Mouse (Mus musculus) stomach, postnatal 0 days (tissue): ENCODE measurements around the gene Capn10. TPM values are rescaled to one million over a fixed set of nuclear protein-coding genes. Genes with fewer than 3 reads are reported as not detected.
A peak's percentile ranks its signal among the peaks of the same experiment; 100 is the strongest.

ENCODE experiments used
- ATAC-seq: fragments of 200-750 bp; cut with Nextera tagmentation; 2 replicates; pipeline ENCODE4 v1.8.0; 2017; ENCODE audit not compliant: low FRiP score, low TSS enrichment
- DNase-seq: peaks from one replicate; pipeline ENCODE4 v3.0.0-alpha.2; 2016; ENCODE audit warnings: low spot score
- H3K27ac ChIP-seq: fragments of 300-500 bp; sonication (generic); replicated peaks from 2 replicates; pipeline ENCODE4 v1.5.1; 2014; ENCODE audit warnings: mild to moderate bottlenecking, control low read depth
- H3K27me3 ChIP-seq: fragments of 300-500 bp; sonication (generic); 2 replicates; pipeline ENCODE4 v1.6.1; 2014; ENCODE audit warnings: low read length; ENCODE audit not compliant: control insufficient read depth, insufficient read depth
- H3K36me3 ChIP-seq: fragments of 300-500 bp; sonication (generic); 2 replicates; pipeline ENCODE4 v1.6.1; 2014; ENCODE audit warnings: low read length, mixed read lengths; ENCODE audit not compliant: control insufficient read depth, insufficient read depth
- H3K4me1 ChIP-seq: fragments of 300-500 bp; sonication (generic); replicated peaks from 2 replicates; pipeline ENCODE4 v1.6.1; 2014; ENCODE audit warnings: antibody characterized with exemption; ENCODE audit not compliant: control insufficient read depth, insufficient read depth
- H3K4me2 ChIP-seq: fragments of 300-500 bp; sonication (generic); replicated peaks from 2 replicates; pipeline ENCODE4 v1.6.1; 2014; ENCODE audit warnings: low read depth, mild to moderate bottlenecking, control low read depth, moderate library complexity
- H3K4me3 ChIP-seq: fragments of 300-500 bp; sonication (generic); 2 replicates; pipeline ENCODE4 v1.5.1; 2014; ENCODE audit warnings: low read depth, low read length, control low read depth
- H3K9ac ChIP-seq: fragments of 300-500 bp; sonication (generic); 2 replicates; pipeline ENCODE4 v1.6.1; 2014; ENCODE audit warnings: mild to moderate bottlenecking, low read length, control low read depth, mixed read lengths
- H3K9me3 ChIP-seq: fragments of 300-500 bp; sonication (generic); 2 replicates; pipeline ENCODE4 v1.6.1; 2016; ENCODE audit warnings: low read length; ENCODE audit not compliant: control insufficient read depth
- CTCF ChIP-seq: IDR thresholded peaks from 2 replicates; pipeline ENCODE4 v1.5.1; 2016; ENCODE audit warnings: antibody characterized with exemption, low read depth, mild to moderate bottlenecking, moderate library complexity
- EP300 ChIP-seq: optimal IDR thresholded peaks from 2 replicates; pipeline ENCODE3; 2016; ENCODE audit warnings: antibody characterized with exemption
- WGBS: fragments of 180-500 bp; shearing (Covaris S2); extraction: QIAGEN DNeasy Blood & Tissue Kit; methylation state at CpG from one replicate; pipeline ENCODE4 v1.1.7; 2014; 5-methylcytosine and 5-hydroxymethylcytosine counted together
- polyA plus RNA-seq: library from polyadenylated mRNA; unstranded; fragments of >200 nt; fragmentation: Nextera tagmentation; extraction: Ambion mirVana; gene quantifications from 2 replicates; pipeline ENCODE4 v1.2.1, GENCODE M21; 2015

The Capn10 gene
- polyA plus RNA-seq, 1 experiment from 2014 or later: 23.3 TPM

DNA sequence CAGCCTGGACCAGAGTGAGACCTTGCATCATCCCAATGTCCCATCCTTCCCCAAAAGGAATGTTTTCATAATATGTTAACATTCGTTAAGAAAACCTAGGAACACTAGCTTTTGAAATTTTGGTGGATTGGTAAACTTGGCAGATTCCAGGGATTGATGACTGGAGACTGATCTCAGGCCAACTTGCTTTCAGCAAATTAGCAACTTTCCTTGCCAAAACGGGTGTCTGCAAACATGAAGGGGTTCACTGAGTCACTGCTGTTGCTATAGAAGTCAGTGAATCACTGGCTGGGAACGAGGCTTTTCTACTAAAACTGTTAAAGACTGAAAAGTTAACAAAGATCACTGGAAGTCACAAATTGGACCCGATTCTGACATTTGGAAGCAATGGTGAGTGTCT, 30.5 kb upstream of the Capn10 start:
- Histone ChIP-seq H3K4me1 (peaks cover 8% of the 10 kb centered on the region; the same call in 1 of the 2 replicates), H3K36me3 (no peaks in the 10 kb centered on the region), H3K4me2 (no peak overlapping the region), H3K9me3 (no peaks in the 10 kb centered on the region), H3K9ac (no peak overlapping the region), H3K27me3 (no peaks in the 10 kb centered on the region), H3K4me3 (no peak overlapping the region), H3K27ac (no peak overlapping the region)
- DNase-seq (no peak), ATAC-seq (no peak)
- no peak for TF ChIP-seq EP300
- no peak for TF ChIP-seq CTCF
- WGBS: 40% methylated on average over 4 of the region's 4 CpGs

DNA sequence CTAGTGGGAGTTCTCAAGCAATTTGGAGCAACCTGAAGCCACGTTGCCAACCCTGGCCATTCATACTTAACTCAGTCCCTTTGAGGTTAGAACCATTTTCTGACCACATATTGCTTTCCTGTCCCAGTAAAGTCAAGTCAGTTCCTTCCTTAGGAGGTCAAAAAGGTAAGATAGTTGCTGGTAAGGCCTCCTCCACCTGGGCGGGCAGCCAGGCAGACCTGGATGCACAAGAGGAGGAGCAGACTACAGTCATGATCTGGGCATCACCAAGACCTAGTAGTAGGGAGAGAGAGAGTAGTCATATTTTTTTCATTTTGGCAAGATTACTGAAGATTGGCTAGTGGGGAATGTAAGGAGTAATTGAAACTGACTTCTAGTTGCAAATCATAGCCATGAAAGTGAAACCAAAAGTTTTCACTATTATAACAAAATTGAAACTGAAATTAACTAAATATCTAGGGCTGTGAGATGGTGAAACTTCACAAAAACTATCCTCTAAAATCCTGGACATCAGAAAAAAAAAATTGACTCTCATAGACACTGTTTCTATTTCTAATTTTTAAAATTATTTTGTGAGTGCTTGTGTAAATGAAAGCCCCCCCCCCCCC, 28.4 kb upstream of the Capn10 start:
- no peak overlapping the region for H3K9ac ChIP-seq
- WGBS: 92% methylated on average over 2 of the region's 2 CpGs
- ATAC-seq: no peak

DNA sequence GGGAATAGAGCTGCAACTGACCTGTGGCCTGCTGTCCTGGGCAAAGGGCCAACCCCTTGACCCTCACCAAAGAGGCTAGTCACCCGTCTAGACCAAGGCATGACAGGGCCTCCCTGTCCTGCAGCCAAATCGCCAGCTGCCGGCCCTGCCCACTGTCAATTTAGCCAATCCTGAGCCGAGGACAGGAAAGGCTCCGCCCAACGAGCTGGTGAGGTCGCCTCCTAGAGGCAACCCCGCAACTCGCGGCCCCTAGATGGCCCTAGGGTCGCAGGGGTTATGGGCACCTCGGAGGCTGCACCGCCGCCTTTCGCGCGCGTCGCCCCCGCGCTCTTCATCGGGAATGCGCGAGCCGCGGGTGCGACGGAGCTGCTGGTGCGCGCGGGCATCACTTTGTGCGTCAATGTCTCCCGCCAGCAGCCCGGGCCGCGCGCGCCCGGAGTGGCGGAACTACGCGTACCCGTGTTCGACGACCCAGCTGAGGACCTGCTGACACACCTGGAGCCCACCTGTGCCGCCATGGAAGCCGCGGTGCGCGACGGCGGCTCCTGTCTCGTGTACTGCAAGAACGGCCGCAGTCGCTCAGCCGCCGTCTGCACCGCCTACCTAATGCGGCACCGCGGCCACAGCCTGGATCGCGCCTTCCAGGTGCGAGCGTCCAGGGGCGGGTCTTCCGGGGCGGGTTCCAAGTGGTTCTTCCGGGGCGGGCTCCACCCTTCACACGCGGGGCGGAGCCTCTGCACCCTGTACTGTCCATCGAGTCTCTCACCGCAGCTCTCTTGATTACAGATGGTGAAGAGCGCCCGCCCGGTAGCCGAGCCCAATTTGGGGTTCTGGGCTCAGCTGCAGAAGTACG, 27.2 kb upstream of the Capn10 start, which contains the start of gene Dusp28:
Gene Dusp28, plus strand, starts transcription at position 203 of the 853 bp plus-strand sequence.
- Histone ChIP-seq H3K4me2 (peak within 1 kb of the TSS; percentile 81), H3K9ac (peak within 1 kb of the TSS; percentile 78), H3K36me3 (no peaks in the 10 kb centered on the region), H3K4me1 (peaks cover 15% of the 10 kb centered on the region), H3K27me3 (no peaks in the 10 kb centered on the region), H3K9me3 (no peaks in the 10 kb centered on the region), H3K4me3 (peak within 1 kb of the TSS; percentile 84), H3K27ac (peak within 1 kb of the TSS; percentile 94)
- no peak for TF ChIP-seq EP300
- peak; percentile 82 for TF ChIP-seq CTCF
- ATAC-seq (peak; percentile 90), DNase-seq (peak; percentile 95)
- under 1% methylated on average over 80 of the region's 81 CpGs for WGBS

More for the DNA sequence above, 28.4 kb upstream of the Capn10 start:
- no peak for DNase-seq
- Histone ChIP-seq H3K36me3 (no peaks in the 10 kb centered on the region), H3K27ac (no peak overlapping the region), H3K4me2 (no peak overlapping the region), H3K4me1 (peaks cover 15% of the 10 kb centered on the region), H3K9me3 (no peaks in the 10 kb centered on the region), H3K27me3 (no peaks in the 10 kb centered on the region), H3K4me3 (no peak overlapping the region)
- TF ChIP-seq CTCF: no peak
- no peak for TF ChIP-seq EP300

DNA sequence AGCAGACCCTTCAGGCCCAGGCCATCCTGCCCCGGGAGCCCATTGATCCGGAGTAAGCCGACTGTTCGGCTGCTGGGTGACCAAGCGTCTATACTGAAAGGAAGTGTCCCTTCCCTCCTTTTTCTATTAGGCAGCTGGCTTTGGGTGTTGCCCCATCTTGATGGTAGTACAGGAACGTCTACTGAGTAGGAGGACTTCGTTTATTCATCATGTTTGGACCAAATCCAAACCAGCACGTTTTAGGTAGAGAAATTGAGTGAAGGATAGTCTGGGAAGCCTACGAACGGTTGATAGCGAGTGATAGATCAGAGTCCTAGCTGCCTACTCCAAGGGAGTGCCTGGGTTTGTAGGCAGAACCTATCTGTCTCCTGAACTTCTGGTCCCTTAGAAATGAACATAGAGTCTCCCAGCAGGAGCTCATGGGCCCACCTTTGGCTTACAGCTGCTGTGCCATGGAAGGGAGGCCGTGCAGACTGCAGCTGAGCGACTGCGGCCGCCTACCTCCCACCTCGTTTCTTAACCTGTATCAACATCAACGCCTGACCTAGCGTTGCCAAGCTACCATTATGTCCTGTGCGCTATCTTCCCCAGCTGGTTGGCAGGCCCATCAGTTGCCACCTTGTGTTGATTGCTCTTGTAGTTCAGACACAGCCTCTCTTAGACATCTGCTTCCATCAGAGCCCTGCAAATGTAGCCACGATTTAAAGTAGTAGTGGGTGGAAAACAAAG, 26.4 kb upstream of the Capn10 start:
- H3K4me2 ChIP-seq: peak overlapping the region; percentile 81
- TF ChIP-seq CTCF (no peak), EP300 (no peak)
- peaks cover 15% of the 10 kb centered on the region for H3K4me1 ChIP-seq
- H3K27me3 ChIP-seq: no peaks in the 10 kb centered on the region
- H3K36me3 ChIP-seq: no peaks in the 10 kb centered on the region
- H3K4me3 ChIP-seq: peak overlapping the region; percentile 84
- 35% methylated on average over 20 of the region's 20 CpGs for WGBS
- H3K9ac ChIP-seq: peak overlapping the region; percentile 78; the same call in 1 of the 2 replicates
- H3K27ac ChIP-seq: peak overlapping the region; percentile 94
- no peaks in the 10 kb centered on the region for H3K9me3 ChIP-seq
- ATAC-seq (no peak), DNase-seq (no peak)

- Histone ChIP-seq H3K9me3 (no peaks in the 10 kb centered on the region), H3K9ac (no peak overlapping the region), H3K27me3 (no peaks in the 10 kb centered on the region), H3K4me1 (peaks cover 12% of the 10 kb centered on the region), H3K4me3 (no peak overlapping the region), H3K36me3 (no peaks in the 10 kb centered on the region), H3K27ac (no peak overlapping the region), H3K4me2 (no peak overlapping the region)
- 96% methylated on average over 3 of the region's 3 CpGs for WGBS
- ATAC-seq (no peak), DNase-seq (no peak)
- no peak for TF ChIP-seq CTCF
- TF ChIP-seq EP300: no peak
Measured at GRCm38 (mm10) chr1:92908664-92909063, 25.5 kb upstream of the Capn10 start.
